Comparison of ENCODE assay signal across 8 mouse cellular contexts in the genomic region with DNA sequence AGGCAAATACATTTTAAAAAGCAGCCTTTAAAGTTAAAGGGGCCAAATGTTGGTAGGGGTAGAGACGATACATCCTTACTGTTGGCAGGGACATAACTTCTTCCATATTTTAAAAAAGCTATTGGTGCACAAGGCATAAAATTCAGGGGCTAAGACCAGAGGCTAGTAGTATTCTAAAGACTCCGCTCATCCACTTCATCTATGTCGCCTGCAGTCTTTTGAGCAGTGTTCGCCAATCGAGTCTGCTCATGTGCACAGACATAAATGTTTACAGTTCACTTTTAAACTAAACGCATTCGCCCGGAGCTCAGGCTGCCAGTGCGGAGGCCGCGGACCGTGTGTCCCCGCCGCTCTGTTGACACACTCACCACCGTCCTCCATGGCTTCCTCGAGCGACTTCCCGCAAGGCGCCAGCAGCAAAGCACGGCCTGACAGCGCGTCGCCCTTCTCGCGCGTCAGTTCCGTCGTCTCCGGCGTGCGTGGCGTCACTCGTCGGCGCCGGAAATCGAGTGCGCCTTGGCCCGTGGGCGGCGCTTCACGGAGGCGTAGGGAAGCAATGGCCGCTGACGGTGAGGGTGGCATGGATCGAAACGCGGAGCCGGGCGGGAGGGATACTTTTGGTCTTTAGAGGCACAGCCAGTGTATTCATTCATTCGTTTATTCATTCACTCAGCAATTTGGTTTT. TPM values are rescaled to one million over a fixed set of nuclear protein-coding genes. Genes with fewer than 3 reads are reported as not detected.
DNase-seq lines count a peak whose midpoint lies in the region; ATAC-seq and TF ChIP-seq lines count a peak whose summit lies in the region.

A gene (minus strand): TSS at position 499 of the 685 bp plus-strand sequence.
A gene (plus strand): TSS at position 508 of the 685 bp plus-strand sequence.

- TF ChIP-seq CTCF in lung, postnatal 0 days (IDR thresholded peaks at IDR 0.05) = no peak

- no peaks in the 10 kb centered on the region for H3K27me3 ChIP-seq in hindbrain, embryonic 10.5 days (ENCODE audit: insufficient read depth, poor library complexity, severe bottlenecking)
- H3K27me3 ChIP-seq in lung, postnatal 0 days (replicated peaks; ENCODE audit: insufficient read depth, low read length) = no peaks in the 10 kb centered on the region

- TF ChIP-seq EP300 in lung, postnatal 0 days (IDR thresholded peaks at IDR 0.05) = no peak

- H3K27ac ChIP-seq in hindbrain, embryonic 10.5 days = peak within 1 kb of the TSS; percentile 79
- peak within 1 kb of the TSS; percentile 62; the same call in 1 of the 2 replicates for H3K27ac ChIP-seq in lung, postnatal 0 days (ENCODE audit: low read length)

- H3K9ac ChIP-seq in lung, postnatal 0 days (replicated peaks; ENCODE audit: low read depth) = peak within 1 kb of the TSS; percentile 50

- under 1% methylated on average over 51 of the region's 51 CpGs for WGBS in hindbrain, embryonic 10.5 days
- under 1% methylated on average over 51 of the region's 51 CpGs for WGBS in lung, postnatal 0 days

- DNase-seq in MN1 (ENCODE audit: low spot score) = peak; percentile 87
- peak; percentile 87 for DNase-seq in cerebellum, adult 9-10 months
- peak; percentile 93 for DNase-seq in hindbrain, embryonic 10.5 days (ENCODE audit: low spot score)
- peak; percentile 93 for DNase-seq in layer of hippocampus, adult 9-11 months
- peak; percentile 95 for DNase-seq in lung, postnatal 0 days (ENCODE audit: low spot score)
- peak; percentile 95 for DNase-seq in ovary, postnatal 14 days (ENCODE audit: low spot score)
- DNase-seq in thymus, postnatal 14 days = peak; percentile 94

- H3K4me2 ChIP-seq in lung, postnatal 0 days (replicated peaks; ENCODE audit: low read depth, low read length) = peak within 1 kb of the TSS; percentile 91

- H3K4me1 ChIP-seq in hindbrain, embryonic 10.5 days (replicated peaks) = peaks cover 27% of the 10 kb centered on the region
- H3K4me1 ChIP-seq in lung, postnatal 0 days (ENCODE audit: insufficient read depth, low read depth, low read length) = peaks cover 9% of the 10 kb centered on the region; the same call in 1 of the 2 replicates

- H3K36me3 ChIP-seq in hindbrain, embryonic 10.5 days = peaks cover 54% of the 10 kb centered on the region
- peaks cover 7% of the 10 kb centered on the region; the same call in 1 of the 2 replicates for H3K36me3 ChIP-seq in lung, postnatal 0 days (ENCODE audit: insufficient read depth, low read length)

- ATAC-seq in frontal cortex, adult (ENCODE audit: low TSS enrichment) = peak; percentile 97; the same call in 1 of the 2 replicates
- ATAC-seq in lung, postnatal 0 days = peak; percentile 94

- H3K4me3 ChIP-seq in hindbrain, embryonic 10.5 days = peak within 1 kb of the TSS; percentile 86
- peak within 1 kb of the TSS; percentile 54 for H3K4me3 ChIP-seq in lung, postnatal 0 days (ENCODE audit: low read depth, low read length)

- no peaks in the 10 kb centered on the region for H3K9me3 ChIP-seq in hindbrain, embryonic 10.5 days
- no peaks in the 10 kb centered on the region for H3K9me3 ChIP-seq in lung, postnatal 0 days (ENCODE audit: low read length)

RNA-seq across cellular contexts. Expression of the first gene that starts in this region (rescaled TPM):
- polyA plus RNA-seq in hindbrain, embryonic 10.5 days (2016; fragmentation: Nextera tagmentation; extraction: Ambion mirVana) = 81.6 and 84.9 TPM in 2 replicates
- polyA plus RNA-seq in lung, postnatal 0 days (2015; fragmentation: Nextera tagmentation; extraction: Ambion mirVana) = 44.4 and 46.6 TPM in 2 replicates

RNA-seq across cellular contexts. Expression of the second gene that starts in this region (rescaled TPM):
- 81.4 and 98.7 TPM in 2 replicates for polyA plus RNA-seq in hindbrain, embryonic 10.5 days (2016; fragmentation: Nextera tagmentation; extraction: Ambion mirVana)
- 23.5 and 25.3 TPM in 2 replicates for polyA plus RNA-seq in lung, postnatal 0 days (2015; fragmentation: Nextera tagmentation; extraction: Ambion mirVana)

Comparison
In these comparisons a context has a peak if more than half of its experiments do, and no peak if none do; other contexts are left out.
1. Peak in every context shown above with its lines: DNase-seq, ATAC-seq, H3K4me3 ChIP-seq and H3K27ac ChIP-seq.